Mouse (Mus musculus): Measurements from ENCODE around the gene Gbp2. TPM values are rescaled to one million over a fixed set of nuclear protein-coding genes. Genes with fewer than 3 reads are reported as not detected.

Gbp2 gene
- polyA plus RNA-seq (2015; fragmentation: Nextera tagmentation; extraction: Ambion mirVana): 0.42 and 0.58 TPM in 2 replicates

DNA sequence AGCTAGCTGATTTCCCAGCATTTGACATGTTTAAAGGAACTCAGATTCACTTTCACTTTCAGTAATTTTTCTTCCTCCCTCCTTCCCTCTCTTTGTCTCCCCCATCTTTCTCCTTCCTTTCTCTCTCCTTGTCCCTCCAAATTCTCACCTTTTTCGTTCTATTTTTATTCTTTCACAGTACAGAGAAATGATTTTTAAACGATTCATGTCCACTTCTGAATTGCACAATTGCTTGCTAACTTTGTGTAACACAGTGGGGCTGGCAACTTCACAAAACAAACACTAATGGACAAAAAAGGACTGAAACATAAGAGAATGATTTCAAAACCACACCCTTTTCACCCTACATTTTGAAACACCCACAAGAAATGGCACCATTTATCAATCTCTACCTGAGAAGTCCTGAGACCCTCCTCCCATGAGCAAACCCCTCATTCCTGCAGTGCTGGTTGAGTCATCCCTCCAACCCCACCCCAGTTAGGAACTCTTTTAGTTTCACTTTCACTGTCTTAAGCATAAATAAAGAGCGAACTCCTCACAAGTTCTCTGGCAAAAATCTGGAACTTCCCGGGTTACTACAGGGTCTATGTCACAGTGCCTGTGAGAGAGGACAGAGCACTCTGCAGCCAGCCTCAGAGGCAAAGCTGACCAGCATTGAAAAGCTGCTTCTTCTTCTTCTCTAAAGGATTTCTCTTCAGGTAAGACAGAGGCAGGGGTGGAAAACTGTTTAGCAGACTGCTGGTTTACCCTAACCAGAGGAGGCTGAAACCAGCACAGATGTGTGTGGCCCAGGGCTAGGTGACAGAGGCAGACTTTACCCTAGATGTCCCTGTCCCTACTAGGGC lies at the start of gene Gbp2:
Gbp2 (plus strand) TSS at position 492 of the 845 bp plus-strand sequence.
- ATAC-seq: no peak
- H3K27ac ChIP-seq (ENCODE audit: low read length): no peak within 1 kb of the TSS
- no peaks in the 10 kb centered on the region for H3K36me3 ChIP-seq (ENCODE audit: control insufficient read depth, insufficient read depth)
- no peak within 1 kb of the TSS for H3K9ac ChIP-seq (replicated peaks; ENCODE audit: low read depth, low read length)
- H3K4me3 ChIP-seq (replicated peaks; ENCODE audit: low read length): no peak within 1 kb of the TSS
- H3K4me2 ChIP-seq (ENCODE audit: low read length): no peak within 1 kb of the TSS
- 73% methylated on average over 4 of the region's 4 CpGs for WGBS
- H3K27me3 ChIP-seq (replicated peaks; ENCODE audit: control insufficient read depth, insufficient read depth, low read length): no peaks in the 10 kb centered on the region
- no peaks in the 10 kb centered on the region for H3K9me3 ChIP-seq (ENCODE audit: control insufficient read depth, low read length)
- H3K4me1 ChIP-seq (replicated peaks; ENCODE audit: control insufficient read depth, insufficient read depth, low read length): no peaks in the 10 kb centered on the region

DNA sequence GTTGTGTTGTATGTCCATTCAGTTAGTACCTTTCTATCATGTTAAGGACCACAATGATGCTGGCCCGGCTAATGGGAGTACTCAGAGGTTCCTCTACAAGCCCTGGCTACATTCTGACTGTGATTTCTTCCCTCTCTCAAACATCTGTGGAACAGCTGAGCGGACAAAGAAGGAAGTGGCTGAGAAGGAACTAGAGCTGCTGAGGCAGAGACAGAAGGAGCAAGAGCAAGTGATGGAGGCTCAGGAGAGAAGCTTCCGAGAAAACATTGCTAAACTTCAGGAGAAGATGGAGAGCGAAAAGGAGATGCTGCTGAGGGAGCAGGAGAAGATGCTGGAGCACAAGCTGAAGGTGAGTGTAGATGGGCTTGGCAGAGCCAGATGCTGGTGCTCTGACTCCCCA lies 49.7 kb upstream of the Gbp2 start:
- H3K9ac ChIP-seq (replicated peaks; ENCODE audit: low read depth, low read length): no peak overlapping the region
- WGBS: 90% methylated on average over 4 of the region's 4 CpGs
- H3K27ac ChIP-seq (ENCODE audit: low read length): no peak overlapping the region
- no peaks in the 10 kb centered on the region for H3K9me3 ChIP-seq (ENCODE audit: control insufficient read depth, low read length)
- no peaks in the 10 kb centered on the region for H3K36me3 ChIP-seq (ENCODE audit: control insufficient read depth, insufficient read depth)
- no peak for ATAC-seq
- H3K4me2 ChIP-seq (ENCODE audit: low read length): no peak overlapping the region
- no peak overlapping the region for H3K4me3 ChIP-seq (replicated peaks; ENCODE audit: low read length)
- no peaks in the 10 kb centered on the region for H3K4me1 ChIP-seq (replicated peaks; ENCODE audit: control insufficient read depth, insufficient read depth, low read length)
- no peaks in the 10 kb centered on the region for H3K27me3 ChIP-seq (replicated peaks; ENCODE audit: control insufficient read depth, insufficient read depth, low read length)

DNA sequence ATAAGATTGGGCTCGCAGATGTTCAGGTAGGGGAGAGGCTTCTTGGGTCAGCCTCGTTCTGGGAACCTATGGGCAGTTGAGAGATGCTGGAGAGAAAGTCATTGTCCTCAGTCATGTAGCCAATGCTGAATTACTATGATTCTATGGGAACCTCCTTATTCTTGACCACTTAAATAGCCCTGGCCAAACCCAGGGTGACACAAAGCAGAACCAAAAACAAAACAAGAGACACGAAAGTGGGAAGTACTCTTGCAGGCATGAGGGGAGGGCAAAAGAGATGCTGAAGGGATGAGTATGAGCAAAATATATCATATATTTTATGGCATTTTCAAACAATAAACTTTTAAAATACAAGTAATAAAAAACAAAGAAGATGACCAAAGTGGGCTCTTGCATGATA lies 43.3 kb upstream of the Gbp2 start:
- no peaks in the 10 kb centered on the region for H3K27me3 ChIP-seq (replicated peaks; ENCODE audit: control insufficient read depth, insufficient read depth, low read length)
- H3K36me3 ChIP-seq (ENCODE audit: control insufficient read depth, insufficient read depth): no peaks in the 10 kb centered on the region
- no peak overlapping the region for H3K4me2 ChIP-seq (ENCODE audit: low read length)
- no peaks in the 10 kb centered on the region for H3K4me1 ChIP-seq (replicated peaks; ENCODE audit: control insufficient read depth, insufficient read depth, low read length)
- WGBS: 92% methylated on average over 3 of the region's 3 CpGs
- H3K9me3 ChIP-seq (ENCODE audit: control insufficient read depth, low read length): no peaks in the 10 kb centered on the region
- H3K4me3 ChIP-seq (replicated peaks; ENCODE audit: low read length): no peak overlapping the region
- no peak overlapping the region for H3K27ac ChIP-seq (ENCODE audit: low read length)
- ATAC-seq: no peak
- H3K9ac ChIP-seq (replicated peaks; ENCODE audit: low read depth, low read length): no peak overlapping the region

DNA sequence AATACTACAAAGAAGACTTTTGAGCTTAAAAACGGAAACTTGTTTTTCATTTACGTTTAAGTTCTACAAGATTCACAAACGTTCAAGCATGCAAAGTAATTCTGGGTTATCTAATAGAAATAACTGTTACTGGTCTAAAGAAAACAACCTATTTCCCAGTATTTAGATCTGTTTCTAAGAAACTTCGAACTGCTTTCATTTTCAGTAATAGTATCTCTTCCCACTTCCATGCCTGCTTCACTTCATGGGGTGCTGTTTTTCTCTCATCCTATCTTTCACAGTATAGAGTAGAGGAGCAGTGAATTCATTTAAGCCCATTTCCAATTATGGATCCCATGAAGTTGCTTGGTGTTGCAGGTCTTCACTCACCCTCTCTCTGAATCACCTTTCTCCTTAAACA lies 42.1 kb upstream of the Gbp2 start:
- H3K36me3 ChIP-seq (ENCODE audit: control insufficient read depth, insufficient read depth): no peaks in the 10 kb centered on the region
- no peaks in the 10 kb centered on the region for H3K4me1 ChIP-seq (replicated peaks; ENCODE audit: control insufficient read depth, insufficient read depth, low read length)
- H3K4me3 ChIP-seq (replicated peaks; ENCODE audit: low read length): no peak overlapping the region
- no peaks in the 10 kb centered on the region for H3K9me3 ChIP-seq (ENCODE audit: control insufficient read depth, low read length)
- no peak overlapping the region for H3K4me2 ChIP-seq (ENCODE audit: low read length)
- H3K27ac ChIP-seq (ENCODE audit: low read length): no peak overlapping the region
- H3K9ac ChIP-seq (replicated peaks; ENCODE audit: low read depth, low read length): no peak overlapping the region
- no peak for ATAC-seq
- no peaks in the 10 kb centered on the region for H3K27me3 ChIP-seq (replicated peaks; ENCODE audit: control insufficient read depth, insufficient read depth, low read length)
- WGBS: 91% methylated on average over 4 of the region's 4 CpGs

DNA sequence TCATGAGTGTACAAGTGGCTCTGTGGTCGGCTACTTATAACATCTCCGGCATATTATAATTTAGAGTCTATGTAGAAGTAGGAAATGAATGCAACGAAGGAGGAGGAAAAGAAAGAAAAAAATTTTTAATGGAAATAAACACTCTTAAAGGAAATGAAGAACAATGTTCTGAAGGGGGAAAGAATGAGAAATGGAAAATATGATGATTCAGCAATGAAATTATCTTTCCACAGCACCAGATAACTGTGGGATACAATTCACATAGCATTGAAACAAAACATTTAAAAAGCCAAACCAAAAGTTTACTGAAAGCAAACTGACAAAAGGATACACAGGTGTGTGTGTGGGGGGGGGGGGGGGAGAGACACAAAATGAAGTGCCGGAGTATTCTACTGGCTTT lies 37.3 kb upstream of the Gbp2 start:
- Histone ChIP-seq H3K27ac (ENCODE audit: low read length) (no peak overlapping the region), H3K4me3 (replicated peaks; ENCODE audit: low read length) (no peak overlapping the region), H3K36me3 (ENCODE audit: control insufficient read depth, insufficient read depth) (no peaks in the 10 kb centered on the region), H3K4me1 (replicated peaks; ENCODE audit: control insufficient read depth, insufficient read depth, low read length) (no peaks in the 10 kb centered on the region), H3K9me3 (ENCODE audit: control insufficient read depth, low read length) (no peaks in the 10 kb centered on the region), H3K27me3 (replicated peaks; ENCODE audit: control insufficient read depth, insufficient read depth, low read length) (no peaks in the 10 kb centered on the region), H3K9ac (replicated peaks; ENCODE audit: low read depth, low read length) (no peak overlapping the region), H3K4me2 (ENCODE audit: low read length) (no peak overlapping the region)
- no peak for ATAC-seq
- WGBS: 92% methylated on average over 4 of the region's 4 CpGs

DNA sequence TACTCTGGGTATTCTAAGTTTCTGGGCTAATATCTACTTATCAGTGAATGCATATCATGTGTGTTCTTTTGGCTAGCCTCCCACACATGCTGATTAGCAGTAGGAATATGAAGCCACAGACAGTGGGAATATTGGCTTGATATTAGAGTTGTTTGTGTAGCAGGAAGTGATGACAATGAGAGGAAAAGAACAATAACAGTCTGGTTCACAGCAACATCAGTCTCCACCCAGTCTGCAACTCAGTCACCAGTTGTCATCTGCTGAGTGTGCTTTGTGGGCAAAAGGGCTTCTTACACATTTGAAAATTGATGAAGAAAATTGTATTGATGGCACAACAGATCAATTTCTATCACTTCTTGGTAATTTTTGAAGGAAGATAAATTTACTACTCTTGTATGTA lies 33.0 kb upstream of the Gbp2 start:
- Histone ChIP-seq H3K36me3 (ENCODE audit: control insufficient read depth, insufficient read depth) (no peaks in the 10 kb centered on the region), H3K4me3 (replicated peaks; ENCODE audit: low read length) (no peak overlapping the region), H3K9me3 (ENCODE audit: control insufficient read depth, low read length) (no peaks in the 10 kb centered on the region), H3K4me2 (ENCODE audit: low read length) (no peak overlapping the region), H3K9ac (replicated peaks; ENCODE audit: low read depth, low read length) (no peak overlapping the region), H3K4me1 (replicated peaks; ENCODE audit: control insufficient read depth, insufficient read depth, low read length) (no peaks in the 10 kb centered on the region), H3K27me3 (replicated peaks; ENCODE audit: control insufficient read depth, insufficient read depth, low read length) (no peaks in the 10 kb centered on the region), H3K27ac (ENCODE audit: low read length) (no peak overlapping the region)
- ATAC-seq: no peak

DNA sequence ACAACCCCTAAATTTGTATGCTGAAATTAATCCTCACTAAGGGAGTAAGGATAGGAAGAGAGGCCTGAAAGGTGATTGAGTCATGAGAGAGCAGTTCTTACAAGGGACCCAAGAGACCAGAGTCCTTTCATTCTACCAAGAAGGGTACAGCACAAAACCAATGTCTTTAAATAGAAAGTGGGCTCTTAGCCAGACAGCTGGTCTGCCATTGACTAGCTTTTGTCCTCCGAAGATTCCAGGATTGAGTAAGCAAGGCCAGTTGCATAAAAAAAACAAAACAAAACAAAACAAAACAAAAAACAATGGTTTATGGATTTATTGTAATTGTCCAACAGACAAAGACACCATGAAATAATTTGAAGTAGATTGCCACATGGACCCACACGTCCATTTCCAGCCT lies 31.5 kb upstream of the Gbp2 start:
- no peaks in the 10 kb centered on the region for H3K36me3 ChIP-seq (ENCODE audit: control insufficient read depth, insufficient read depth)
- H3K4me3 ChIP-seq (replicated peaks; ENCODE audit: low read length): no peak overlapping the region
- no peaks in the 10 kb centered on the region for H3K9me3 ChIP-seq (ENCODE audit: control insufficient read depth, low read length)
- WGBS: 64% methylated on average over 2 of the region's 2 CpGs
- no peak overlapping the region for H3K4me2 ChIP-seq (ENCODE audit: low read length)
- H3K4me1 ChIP-seq (replicated peaks; ENCODE audit: control insufficient read depth, insufficient read depth, low read length): no peaks in the 10 kb centered on the region
- no peak overlapping the region for H3K27ac ChIP-seq (ENCODE audit: low read length)
- ATAC-seq: no peak
- no peaks in the 10 kb centered on the region for H3K27me3 ChIP-seq (replicated peaks; ENCODE audit: control insufficient read depth, insufficient read depth, low read length)
- no peak overlapping the region for H3K9ac ChIP-seq (replicated peaks; ENCODE audit: low read depth, low read length)

DNA sequence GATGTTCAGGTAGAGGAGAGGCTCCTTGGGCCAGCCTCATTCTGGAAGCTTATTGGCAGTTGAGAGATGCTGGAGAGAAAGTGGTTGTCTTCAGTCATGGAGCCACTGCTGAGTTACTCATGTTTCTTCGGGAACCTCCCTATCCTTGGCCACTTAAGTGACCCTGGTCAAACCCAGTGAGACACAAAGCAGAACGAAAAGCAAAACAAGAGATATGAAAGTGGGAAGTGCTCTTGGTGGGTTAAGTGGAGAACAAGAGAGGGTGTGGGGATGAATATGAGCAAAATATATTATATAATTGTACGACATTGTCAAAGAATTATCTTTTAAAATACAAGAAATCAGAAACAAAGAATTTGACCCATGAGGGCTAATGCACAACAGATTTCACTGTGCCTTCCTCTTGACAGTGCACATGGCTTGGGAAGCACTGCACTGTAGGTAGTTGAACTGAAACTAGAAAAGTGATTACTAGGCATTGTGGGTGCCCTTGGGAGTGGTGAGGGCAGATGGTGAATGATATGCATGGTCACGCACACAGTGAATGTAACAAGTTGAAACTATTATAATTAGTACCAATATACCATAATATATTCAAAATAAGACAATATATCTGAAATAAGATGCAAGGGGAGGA lies 29.9 kb upstream of the Gbp2 start:
- H3K4me1 ChIP-seq (replicated peaks; ENCODE audit: control insufficient read depth, insufficient read depth, low read length): no peaks in the 10 kb centered on the region
- WGBS: 93% methylated on average over 4 of the region's 4 CpGs

DNA sequence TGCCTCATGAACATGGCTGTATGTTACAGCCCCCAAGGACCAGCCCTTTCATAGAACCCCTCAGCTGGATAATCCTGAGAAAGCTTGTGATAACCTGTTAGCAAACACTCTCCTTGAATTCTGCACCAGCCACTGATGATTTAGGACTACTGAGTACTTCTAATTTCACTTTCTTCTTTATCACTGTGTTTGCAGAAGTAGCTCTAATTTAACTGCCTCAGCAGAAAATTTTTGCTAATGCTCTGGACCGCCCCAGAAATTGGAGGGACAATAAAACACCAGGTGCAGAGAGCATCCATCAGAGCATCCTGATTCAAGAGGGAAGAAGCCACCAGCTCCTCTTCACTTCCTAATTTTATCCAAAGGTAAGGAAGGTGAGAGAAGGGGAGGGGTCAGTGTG lies 25.9 kb upstream of the Gbp2 start, which contains the start of gene Gbp2b:
Gbp2b (plus strand) TSS at position 301 of the 400 bp plus-strand sequence.
- Histone ChIP-seq H3K4me2 (ENCODE audit: low read length) (no peak within 1 kb of the TSS), H3K36me3 (ENCODE audit: control insufficient read depth, insufficient read depth) (no peaks in the 10 kb centered on the region), H3K9me3 (ENCODE audit: control insufficient read depth, low read length) (no peaks in the 10 kb centered on the region), H3K4me3 (replicated peaks; ENCODE audit: low read length) (no peak within 1 kb of the TSS), H3K4me1 (replicated peaks; ENCODE audit: control insufficient read depth, insufficient read depth, low read length) (no peaks in the 10 kb centered on the region), H3K27ac (ENCODE audit: low read length) (no peak within 1 kb of the TSS), H3K27me3 (replicated peaks; ENCODE audit: control insufficient read depth, insufficient read depth, low read length) (no peaks in the 10 kb centered on the region), H3K9ac (replicated peaks; ENCODE audit: low read depth, low read length) (no peak within 1 kb of the TSS)
- WGBS: 83% methylated on average over 1 of the region's 1 CpGs
- no peak for ATAC-seq

More for the DNA sequence above, 29.9 kb upstream of the Gbp2 start:
- no peak overlapping the region for H3K4me2 ChIP-seq (ENCODE audit: low read length)
- H3K27ac ChIP-seq (ENCODE audit: low read length): no peak overlapping the region
- ATAC-seq: no peak
- no peak overlapping the region for H3K4me3 ChIP-seq (replicated peaks; ENCODE audit: low read length)
- no peaks in the 10 kb centered on the region for H3K27me3 ChIP-seq (replicated peaks; ENCODE audit: control insufficient read depth, insufficient read depth, low read length)
- no peaks in the 10 kb centered on the region for H3K36me3 ChIP-seq (ENCODE audit: control insufficient read depth, insufficient read depth)
- H3K9me3 ChIP-seq (ENCODE audit: control insufficient read depth, low read length): no peaks in the 10 kb centered on the region
- H3K9ac ChIP-seq (replicated peaks; ENCODE audit: low read depth, low read length): no peak overlapping the region
